Mouse (Mus musculus): ENCODE results near the gene Aff1.

GRCm38 (mm10) chr5:103766432-103766815 lies 74.2 kb downstream of the Aff1 start:
- TF ChIP-seq CTCF (IDR thresholded peaks at IDR 0.05) (no peak), POLR2A (IDR thresholded peaks at IDR 0.05; ENCODE audit: insufficient read depth, low read depth, low read length) (no peak)
